14 mouse cellular contexts compared by ENCODE assay signal in genomic region chr2:58628993-58629392, GRCm38 (mm10).
"Had no signal": no experiment of that assay in that cellular context is flagged by ENCODE, and none has a peak within 500 bp of the region (broad histone marks: within the 10 kb centered on the region; RNA-seq: fewer than 3 reads in every experiment).

No protein-coding gene starts in this region.

- H3K4me3 ChIP-seq: left cerebral cortex, adult 2 months; liver, embryonic 13.5 days had no signal

- H3K4me1 ChIP-seq: liver, embryonic 13.5 days had no signal

- H3K9ac ChIP-seq: liver, embryonic 13.5 days had no signal

- H3K36me3 ChIP-seq: liver, embryonic 13.5 days had no signal

- H3K4me2 ChIP-seq: liver, embryonic 13.5 days; midbrain, embryonic 11.5 days had no signal

- H3K9me3 ChIP-seq: liver, embryonic 13.5 days had no signal

- DNase-seq: kidney, postnatal 25 days; layer of hippocampus, postnatal 36 days; liver, embryonic 13.5 days; lung, adult 2 months; lung, postnatal 14 days; lung, postnatal 4 days; midbrain, embryonic 14.5 days; right cerebral cortex, adult 18-20 months; right cerebral cortex, postnatal 14 days; right cerebral cortex, postnatal 4 days; thymus, postnatal 25 days had no signal

- H3K27me3 ChIP-seq: liver, embryonic 13.5 days had no signal

- H3K27ac ChIP-seq: kidney, postnatal 0 days; left cerebral cortex, adult 2 months; liver, embryonic 13.5 days had no signal
